Mouse (Mus musculus) spleen, adult 2 months (tissue): ENCODE measurements around the gene Prss53.

Source experiments
- CTCF ChIP-seq: fragments of 200-500 bp; IDR thresholded peaks from 2 replicates; pipeline ENCODE4 v1.5.1; 2011; ENCODE audit warnings: mild to moderate bottlenecking, inconsistent platforms; ENCODE audit not compliant: insufficient read depth, insufficient read length, insufficient replicate concordance; ENCODE audit errors: extremely low read depth
- POLR2A ChIP-seq: fragments of 200-500 bp; IDR thresholded peaks from 2 replicates; pipeline ENCODE4 v1.6.1; 2011; ENCODE audit warnings: low read depth, low read length, inconsistent platforms

GRCm38 (mm10) chr7:127880431-127880830 is 10.3 kb downstream of the Prss53 start:
- no peak for TF ChIP-seq POLR2A
- no peak for TF ChIP-seq CTCF
